ENCODE assay signal across 8 mouse cellular contexts in the genomic region with DNA sequence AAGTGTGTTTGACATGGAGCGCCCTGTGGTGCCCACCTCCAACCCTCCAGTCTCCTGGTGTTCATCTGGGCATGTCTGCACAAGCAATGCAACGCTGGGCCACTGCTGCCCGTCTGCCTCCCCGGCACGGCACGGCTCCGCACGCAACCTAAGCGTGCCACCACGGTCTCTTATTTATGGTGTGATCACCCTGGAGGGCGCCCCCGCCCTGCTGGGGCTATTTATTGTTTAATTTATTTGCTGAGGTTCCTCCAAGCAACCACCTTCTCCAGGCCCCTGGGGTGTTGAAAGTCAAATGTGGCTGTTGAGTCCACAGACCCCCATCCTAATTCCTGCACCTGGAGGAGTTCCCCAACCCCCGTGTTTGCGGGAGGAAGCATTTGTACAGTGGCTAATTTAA. TPM values are rescaled to one million over a fixed set of nuclear protein-coding genes. Genes with fewer than 3 reads are reported as not detected.
DNase-seq lines count a peak whose midpoint lies in the region; ATAC-seq and TF ChIP-seq lines count a peak whose summit lies in the region.

No protein-coding gene starts in this region.

- peaks cover 72% of the 10 kb centered on the region for H3K4me1 ChIP-seq in heart, embryonic 10.5 days
- peaks cover 30% of the 10 kb centered on the region for H3K4me1 ChIP-seq in neural tube, embryonic 12.5 days
- H3K4me1 ChIP-seq in limb, embryonic 14.5 days (ENCODE audit: control insufficient read depth, insufficient read depth, low read length): peaks cover 28% of the 10 kb centered on the region

- H3K9ac ChIP-seq in neural tube, embryonic 12.5 days: no peak overlapping the region
- no peak overlapping the region for H3K9ac ChIP-seq in limb, embryonic 14.5 days (ENCODE audit: low read depth, low read length, severe bottlenecking)

- no peaks in the 10 kb centered on the region for H3K9me3 ChIP-seq in heart, embryonic 10.5 days
- 0 out of 2 replicates have a peak, but pooled peaks cover 6% of the 10 kb centered on the region for H3K9me3 ChIP-seq in neural tube, embryonic 12.5 days
- no peaks in the 10 kb centered on the region for H3K9me3 ChIP-seq in limb, embryonic 14.5 days (ENCODE audit: control insufficient read depth, low read length)

- peak overlapping the region; percentile 95 for H3K4me3 ChIP-seq in heart, embryonic 10.5 days
- H3K4me3 ChIP-seq in neural tube, embryonic 12.5 days: no peak overlapping the region
- H3K4me3 ChIP-seq in limb, embryonic 14.5 days (replicated peaks; ENCODE audit: low read length): no peak overlapping the region

- TF ChIP-seq POLR2A in limb, embryonic 14.5 days (IDR thresholded peaks at IDR 0.05; ENCODE audit: borderline replicate concordance, extremely low read depth, insufficient read depth, insufficient read length): no peak

- no peak for DNase-seq in heart, embryonic 10.5 days (ENCODE audit: low spot score)
- no peak for DNase-seq in heart, postnatal 4 days
- no peak for DNase-seq in neural tube, embryonic 10.5 days (ENCODE audit: extremely low spot score, low spot score)
- no peak for DNase-seq in limb, embryonic 14.5 days (ENCODE audit: low spot score)
- no peak for DNase-seq in layer of hippocampus, adult 9-11 months
- DNase-seq in embryo, embryonic 9.5 days (ENCODE audit: extremely low spot score): no peak

- H3K27ac ChIP-seq in heart, embryonic 10.5 days: peak overlapping the region; percentile 97
- no peak overlapping the region for H3K27ac ChIP-seq in neural tube, embryonic 12.5 days
- no peak overlapping the region; the same call in 1 of the 2 replicates for H3K27ac ChIP-seq in limb, embryonic 14.5 days (replicated peaks; ENCODE audit: low read depth, low read length)

- WGBS in heart, embryonic 10.5 days: 85% methylated on average over 14 of the region's 14 CpGs
- WGBS in neural tube, embryonic 12.5 days: 85% methylated on average over 14 of the region's 14 CpGs
- 77% methylated on average over 14 of the region's 14 CpGs for WGBS in limb, embryonic 14.5 days

- H3K27me3 ChIP-seq in heart, embryonic 10.5 days (ENCODE audit: insufficient read depth, poor library complexity, severe bottlenecking): no peaks in the 10 kb centered on the region
- H3K27me3 ChIP-seq in neural tube, embryonic 12.5 days (replicated peaks): no peaks in the 10 kb centered on the region
- H3K27me3 ChIP-seq in limb, embryonic 14.5 days (ENCODE audit: control insufficient read depth, insufficient read depth, low read length): no peaks in the 10 kb centered on the region

- peak overlapping the region; percentile 99 for H3K4me2 ChIP-seq in neural tube, embryonic 12.5 days (replicated peaks)
- H3K4me2 ChIP-seq in limb, embryonic 14.5 days (replicated peaks; ENCODE audit: low read depth, low read length, severe bottlenecking): peak overlapping the region; percentile 93

- ATAC-seq in neural tube, embryonic 12.5 days (ENCODE audit: low FRiP score, low read depth): no peak
- ATAC-seq in limb, embryonic 14.5 days (ENCODE audit: low FRiP score, low read depth): no peak
- ATAC-seq in megakaryocyte progenitor cell, adult 5-6 weeks (replicated peaks; ENCODE audit: poor library complexity): no peak

- peaks cover 34% of the 10 kb centered on the region for H3K36me3 ChIP-seq in heart, embryonic 10.5 days
- H3K36me3 ChIP-seq in neural tube, embryonic 12.5 days: peaks cover 27% of the 10 kb centered on the region
- H3K36me3 ChIP-seq in limb, embryonic 14.5 days (ENCODE audit: control insufficient read depth, insufficient read depth, low read length): peaks cover 26% of the 10 kb centered on the region

RNA-seq across cellular contexts. Expression of a gene that starts 3.1 kb away (rescaled TPM):
- 68.1 and 73.7 TPM in 2 replicates for polyA plus RNA-seq in heart, embryonic 10.5 days (2016; fragmentation: Nextera tagmentation; extraction: Ambion mirVana)
- 10 to 100 TPM; 36.8 to 40.2 TPM for total RNA-seq in heart, postnatal 4 days (2021)
- polyA plus RNA-seq in neural tube, embryonic 12.5 days (2016; fragmentation: Nextera tagmentation; extraction: Ambion mirVana): 52.4 and 52.9 TPM in 2 replicates
- polyA plus RNA-seq in limb, embryonic 14.5 days (2012; rRNA removed): 15.2 and 20.6 TPM in 2 replicates
- 38.1 and 47.8 TPM in 2 replicates for polyA plus RNA-seq in limb, embryonic 14.5 days (2014; fragmentation: Nextera tagmentation; extraction: Ambion mirVana)
- total RNA-seq in megakaryocyte progenitor cell, adult 5-6 weeks (2015): 11.0 and 18.0 TPM in 2 replicates
- 11.1 and 14.3 TPM in 2 replicates for total RNA-seq in megakaryocyte progenitor cell, adult 5-6 weeks (2017)

RNA-seq across cellular contexts. Expression of a gene that starts 45.6 kb away (rescaled TPM):
- polyA plus RNA-seq in heart, embryonic 10.5 days (2016; fragmentation: Nextera tagmentation; extraction: Ambion mirVana): 98.6 and 126 TPM in 2 replicates
- 10 to 100 TPM; 20.2 to 25.7 TPM for total RNA-seq in heart, postnatal 4 days (2021)
- 62.8 and 65.2 TPM in 2 replicates for polyA plus RNA-seq in neural tube, embryonic 12.5 days (2016; fragmentation: Nextera tagmentation; extraction: Ambion mirVana)
- 59.3 and 79.1 TPM in 2 replicates for polyA plus RNA-seq in limb, embryonic 14.5 days (2012; rRNA removed)
- polyA plus RNA-seq in limb, embryonic 14.5 days (2014; fragmentation: Nextera tagmentation; extraction: Ambion mirVana): 74.9 and 85.9 TPM in 2 replicates
- 65.2 and 68.1 TPM in 2 replicates for total RNA-seq in megakaryocyte progenitor cell, adult 5-6 weeks (2015)
- total RNA-seq in megakaryocyte progenitor cell, adult 5-6 weeks (2017): 117 and 124 TPM in 2 replicates

RNA-seq across cellular contexts. Expression of a gene that starts 45.9 kb away (rescaled TPM):
- 14.6 and 15.2 TPM in 2 replicates for polyA plus RNA-seq in heart, embryonic 10.5 days (2016; fragmentation: Nextera tagmentation; extraction: Ambion mirVana)
- 1 to 10 TPM; 6.6 to 9.0 TPM for total RNA-seq in heart, postnatal 4 days (2021)
- polyA plus RNA-seq in neural tube, embryonic 12.5 days (2016; fragmentation: Nextera tagmentation; extraction: Ambion mirVana): 7.6 and 9.9 TPM in 2 replicates
- 17.9 and 21.7 TPM in 2 replicates for polyA plus RNA-seq in limb, embryonic 14.5 days (2012; rRNA removed)
- polyA plus RNA-seq in limb, embryonic 14.5 days (2014; fragmentation: Nextera tagmentation; extraction: Ambion mirVana): 12.1 and 12.2 TPM in 2 replicates
- 10.9 and 18.2 TPM in 2 replicates for total RNA-seq in megakaryocyte progenitor cell, adult 5-6 weeks (2015)
- total RNA-seq in megakaryocyte progenitor cell, adult 5-6 weeks (2017): 7.9 and 10.3 TPM in 2 replicates
